Mouse (Mus musculus) embryonic facial prominence, embryonic 15.5 days (tissue): Measurements from ENCODE around the gene Vrk2. TPM values are rescaled to one million over a fixed set of nuclear protein-coding genes. Genes with fewer than 3 reads are reported as not detected.

Experiments used
- ATAC-seq: fragments of 200-750 bp; cut with Nextera tagmentation; 2 replicates; pipeline ENCODE4 v1.8.0; 2017; ENCODE audit warnings: low read depth, moderate TSS enrichment; ENCODE audit not compliant: insufficient number of reproducible peaks, low FRiP score, low TSS enrichment
- H3K27ac ChIP-seq: fragments of 300-500 bp; sonication (generic); replicated peaks from 2 replicates; pipeline ENCODE4 v1.5.1; 2015; ENCODE audit warnings: mild to moderate bottlenecking, inconsistent platforms
- H3K27me3 ChIP-seq: fragments of 300-500 bp; sonication (generic); 2 replicates; pipeline ENCODE4 v1.6.1; 2015; ENCODE audit warnings: inconsistent platforms
- H3K36me3 ChIP-seq: fragments of 300-500 bp; sonication (generic); 2 replicates; pipeline ENCODE4 v1.6.1; 2015; ENCODE audit warnings: mild to moderate bottlenecking, inconsistent platforms
- H3K4me1 ChIP-seq: fragments of 300-500 bp; sonication (generic); 2 replicates; pipeline ENCODE4 v1.6.1; 2015; ENCODE audit warnings: inconsistent platforms
- H3K4me2 ChIP-seq: fragments of 300-500 bp; sonication (generic); replicated peaks from 2 replicates; pipeline ENCODE4 v1.6.1; 2015; ENCODE audit warnings: mild to moderate bottlenecking, inconsistent platforms
- H3K4me3 ChIP-seq: fragments of 300-500 bp; sonication (generic); replicated peaks from 2 replicates; pipeline ENCODE4 v1.5.1; 2015; ENCODE audit warnings: mild to moderate bottlenecking, inconsistent platforms
- H3K9ac ChIP-seq: fragments of 300-500 bp; sonication (generic); 2 replicates; pipeline ENCODE4 v1.6.1; 2015; ENCODE audit warnings: inconsistent platforms
- H3K9me3 ChIP-seq: fragments of 300-500 bp; sonication (generic); replicated peaks from 2 replicates; pipeline ENCODE4 v1.6.1; 2016; ENCODE audit warnings: inconsistent platforms
- WGBS: fragments of 180-500 bp; shearing (Covaris S2); methylation state at CpG from one replicate; pipeline ENCODE4 v1.1.7; 2015; 5-methylcytosine and 5-hydroxymethylcytosine counted together
- polyA plus RNA-seq: library from polyadenylated mRNA; unstranded; fragments of >200 nt; fragmentation: Nextera tagmentation; extraction: Ambion mirVana; gene quantifications from 2 replicates; pipeline ENCODE4 v1.2.1, GENCODE M21; 2015

Vrk2 gene
- polyA plus RNA-seq, 1 experiment from 2014 or later = 20.3 TPM

DNA sequence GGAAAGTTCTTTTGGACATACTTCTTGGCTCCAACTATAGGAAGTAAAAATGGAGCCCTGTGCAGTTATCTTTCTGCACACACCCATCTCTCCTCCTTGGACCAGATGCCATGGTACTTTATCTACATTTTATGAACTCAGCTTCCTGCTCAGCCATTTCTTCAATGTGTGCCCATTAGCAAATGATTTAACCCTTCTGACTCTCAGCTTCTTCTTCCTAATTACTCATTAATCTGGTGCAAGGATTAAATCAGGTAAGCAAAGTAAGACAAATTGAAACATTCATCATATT, 60.0 kb downstream of the Vrk2 start:
- ATAC-seq = no peak
- Histone ChIP-seq H3K9me3 (no peaks in the 10 kb centered on the region), H3K36me3 (no peaks in the 10 kb centered on the region), H3K4me3 (no peak overlapping the region), H3K27me3 (no peaks in the 10 kb centered on the region), H3K4me2 (no peak overlapping the region), H3K9ac (no peak overlapping the region), H3K4me1 (no peaks in the 10 kb centered on the region), H3K27ac (no peak overlapping the region)

GRCm38 (mm10) chr11:26532994-26533827, 60.6 kb downstream of the Vrk2 start:
- ATAC-seq = no peak
- Histone ChIP-seq H3K4me2 (no peak overlapping the region), H3K9ac (no peak overlapping the region), H3K9me3 (no peaks in the 10 kb centered on the region), H3K4me1 (no peaks in the 10 kb centered on the region), H3K4me3 (no peak overlapping the region), H3K27me3 (no peaks in the 10 kb centered on the region), H3K36me3 (no peaks in the 10 kb centered on the region), H3K27ac (no peak overlapping the region)
- WGBS = 90% methylated on average over 5 of the region's 5 CpGs

- H3K9me3 ChIP-seq = no peaks in the 10 kb centered on the region
- H3K36me3 ChIP-seq = no peaks in the 10 kb centered on the region
- H3K4me3 ChIP-seq = no peak overlapping the region
- no peak for ATAC-seq
- H3K9ac ChIP-seq = no peak overlapping the region
- no peaks in the 10 kb centered on the region for H3K27me3 ChIP-seq
- no peak overlapping the region for H3K4me2 ChIP-seq
- H3K4me1 ChIP-seq = no peaks in the 10 kb centered on the region
- 93% methylated on average over 2 of the region's 2 CpGs for WGBS
- H3K27ac ChIP-seq = no peak overlapping the region
These were observed 66.9 kb downstream of the Vrk2 start for GRCm38 (mm10) chr11:26526861-26527260.

DNA sequence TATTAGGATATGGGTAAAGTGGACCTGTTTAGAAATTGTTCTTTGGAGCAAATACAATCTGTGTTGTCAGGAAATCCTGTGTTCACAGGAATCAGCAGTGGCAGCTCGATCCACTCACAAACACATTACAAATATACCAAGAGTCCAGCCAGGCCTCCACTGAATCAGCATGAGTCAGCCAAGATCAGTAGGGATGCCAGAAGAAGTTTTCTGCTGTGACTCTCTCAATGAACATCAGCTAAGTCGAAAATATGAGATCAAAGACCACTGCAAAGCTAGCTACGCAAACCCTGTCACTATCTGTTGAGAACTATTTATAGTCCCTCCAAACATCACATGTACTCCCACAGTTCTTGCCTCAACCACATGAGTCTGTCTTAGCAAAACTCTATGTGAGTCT, 74.8 kb downstream of the Vrk2 start:
- H3K4me3 ChIP-seq = no peak overlapping the region
- no peaks in the 10 kb centered on the region for H3K27me3 ChIP-seq
- WGBS = 84% methylated on average over 3 of the region's 3 CpGs
- H3K9me3 ChIP-seq = no peaks in the 10 kb centered on the region
- no peaks in the 10 kb centered on the region for H3K4me1 ChIP-seq
- no peak overlapping the region for H3K9ac ChIP-seq
- H3K36me3 ChIP-seq = no peaks in the 10 kb centered on the region
- H3K27ac ChIP-seq = no peak overlapping the region
- H3K4me2 ChIP-seq = no peak overlapping the region
- no peak for ATAC-seq

DNA sequence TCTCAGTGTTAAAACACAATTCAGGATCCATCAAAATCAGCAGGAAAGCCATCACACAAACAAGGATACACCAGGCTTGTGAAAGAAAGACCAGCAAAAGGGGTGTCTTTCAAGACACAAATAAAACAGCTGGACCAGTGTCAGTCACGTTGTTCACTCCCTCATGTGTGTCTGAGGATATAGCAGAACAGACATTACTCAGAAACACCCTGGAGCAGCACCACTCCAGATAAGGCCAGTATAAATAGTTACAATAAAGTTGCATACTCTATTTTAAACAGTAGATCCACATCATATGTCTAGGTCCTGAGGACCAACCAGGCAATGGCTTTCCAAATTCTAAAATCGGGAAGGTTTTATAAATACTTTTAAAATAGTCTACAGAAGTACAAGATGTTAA, 77.7 kb downstream of the Vrk2 start:
- no peaks in the 10 kb centered on the region for H3K27me3 ChIP-seq
- no peak for ATAC-seq
- WGBS = 80% methylated on average over 2 of the region's 2 CpGs

DNA sequence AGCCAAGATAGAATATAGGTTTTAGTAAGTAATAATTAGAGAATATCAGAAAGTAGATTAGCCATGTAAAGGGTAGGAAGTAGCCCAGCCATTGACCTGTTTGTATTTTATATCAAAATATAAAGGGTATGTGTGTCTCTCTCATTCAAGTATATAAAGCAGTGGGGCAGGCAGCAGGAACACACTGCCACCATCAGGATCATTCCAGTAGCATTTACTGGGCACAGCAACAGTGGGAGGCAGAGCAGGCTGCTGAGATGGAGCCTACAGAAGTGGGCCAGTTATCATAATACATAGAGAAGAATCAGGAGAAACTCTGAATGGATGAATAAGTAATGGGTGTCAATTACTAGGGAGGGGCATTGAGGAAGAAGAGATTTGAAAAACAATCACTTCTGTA, 80.1 kb downstream of the Vrk2 start:
- ATAC-seq = no peak
- H3K4me2 ChIP-seq = no peak overlapping the region
- H3K4me3 ChIP-seq = no peak overlapping the region
- H3K27ac ChIP-seq = no peak overlapping the region
- no peaks in the 10 kb centered on the region for H3K4me1 ChIP-seq
- H3K36me3 ChIP-seq = 0 out of 2 replicates have a peak, but pooled peaks cover under 1% of the 10 kb centered on the region
- H3K9me3 ChIP-seq = no peaks in the 10 kb centered on the region
- H3K27me3 ChIP-seq = no peaks in the 10 kb centered on the region
- H3K9ac ChIP-seq = no peak overlapping the region

More for the DNA sequence above, 77.7 kb downstream of the Vrk2 start:
- no peaks in the 10 kb centered on the region for H3K4me1 ChIP-seq
- no peak overlapping the region for H3K9ac ChIP-seq
- H3K36me3 ChIP-seq = no peaks in the 10 kb centered on the region
- no peak overlapping the region for H3K4me3 ChIP-seq
- H3K27ac ChIP-seq = no peak overlapping the region
- H3K4me2 ChIP-seq = no peak overlapping the region
- H3K9me3 ChIP-seq = no peaks in the 10 kb centered on the region

- Histone ChIP-seq H3K9ac (no peak overlapping the region), H3K36me3 (no peaks in the 10 kb centered on the region), H3K4me2 (no peak overlapping the region), H3K27me3 (no peaks in the 10 kb centered on the region), H3K27ac (no peak overlapping the region), H3K4me1 (no peaks in the 10 kb centered on the region), H3K9me3 (no peaks in the 10 kb centered on the region), H3K4me3 (no peak overlapping the region)
- 82% methylated on average over 5 of the region's 5 CpGs for WGBS
- ATAC-seq = no peak
These were observed 97.8 kb downstream of the Vrk2 start for GRCm38 (mm10) chr11:26495951-26496350.

GRCm38 (mm10) chr11:26489761-26490466, 103.9 kb downstream of the Vrk2 start:
- H3K9me3 ChIP-seq = no peaks in the 10 kb centered on the region
- no peaks in the 10 kb centered on the region for H3K36me3 ChIP-seq
- no peak overlapping the region; the same call in 1 of the 2 replicates for H3K27ac ChIP-seq
- no peak overlapping the region for H3K9ac ChIP-seq
- H3K4me1 ChIP-seq = 0 out of 2 replicates have a peak, but pooled peaks cover 3% of the 10 kb centered on the region
- 26% methylated on average over 12 of the region's 12 CpGs for WGBS
- no peaks in the 10 kb centered on the region for H3K27me3 ChIP-seq
- no peak overlapping the region for H3K4me3 ChIP-seq
- ATAC-seq = peak; percentile 76
- H3K4me2 ChIP-seq = no peak overlapping the region; the same call in 1 of the 2 replicates

- WGBS = 47% methylated on average over 3 of the region's 3 CpGs
These were observed 112.0 kb downstream of the Vrk2 start for GRCm38 (mm10) chr11:26481691-26482242.

GRCm38 (mm10) chr11:26477037-26477739, 116.6 kb downstream of the Vrk2 start:
- no peak overlapping the region for H3K4me3 ChIP-seq
- no peaks in the 10 kb centered on the region for H3K4me1 ChIP-seq
- ATAC-seq = no peak
- H3K4me2 ChIP-seq = no peak overlapping the region
- no peaks in the 10 kb centered on the region for H3K9me3 ChIP-seq
- WGBS = 84% methylated on average over 6 of the region's 6 CpGs
- H3K27me3 ChIP-seq = no peaks in the 10 kb centered on the region
- H3K9ac ChIP-seq = no peak overlapping the region
- H3K27ac ChIP-seq = no peak overlapping the region
- H3K36me3 ChIP-seq = peaks cover 5% of the 10 kb centered on the region; the same call in 1 of the 2 replicates

More at GRCm38 (mm10) chr11:26481691-26482242, 112.0 kb downstream of the Vrk2 start:
- H3K27me3 ChIP-seq = no peaks in the 10 kb centered on the region
- ATAC-seq = no peak
- no peak overlapping the region for H3K4me3 ChIP-seq
- no peaks in the 10 kb centered on the region for H3K36me3 ChIP-seq
- no peaks in the 10 kb centered on the region for H3K4me1 ChIP-seq
- H3K9ac ChIP-seq = no peak overlapping the region
- no peak overlapping the region for H3K4me2 ChIP-seq
- no peaks in the 10 kb centered on the region for H3K9me3 ChIP-seq
- no peak overlapping the region for H3K27ac ChIP-seq

- Histone ChIP-seq H3K9me3 (no peaks in the 10 kb centered on the region), H3K9ac (no peak overlapping the region), H3K27me3 (no peaks in the 10 kb centered on the region), H3K4me3 (no peak overlapping the region), H3K4me2 (no peak overlapping the region), H3K36me3 (no peaks in the 10 kb centered on the region), H3K4me1 (no peaks in the 10 kb centered on the region), H3K27ac (no peak overlapping the region)
- 90% methylated on average over 4 of the region's 4 CpGs for WGBS
- no peak for ATAC-seq
These were observed 139.7 kb downstream of the Vrk2 start for GRCm38 (mm10) chr11:26454081-26454480.
